Mouse (Mus musculus) heart, embryonic 15.5 days (tissue): ENCODE data around the gene Dgkq. TPM values are rescaled to one million over a fixed set of nuclear protein-coding genes. Genes with fewer than 3 reads are reported as not detected.

ENCODE experiments used
- ATAC-seq: fragments of 200-750 bp; cut with Nextera tagmentation; replicated peaks from 2 replicates; pipeline ENCODE4 v1.8.0; 2017; ENCODE audit warnings: low read depth, moderate TSS enrichment; ENCODE audit not compliant: insufficient number of reproducible peaks, insufficient read depth, low FRiP score
- H3K27ac ChIP-seq: fragments of 300-500 bp; sonication (generic); 2 replicates; pipeline ENCODE4 v1.5.1; 2015; ENCODE audit warnings: mild to moderate bottlenecking, inconsistent platforms
- H3K27me3 ChIP-seq: fragments of 300-500 bp; sonication (generic); 2 replicates; pipeline ENCODE4 v1.6.1; 2015; ENCODE audit warnings: inconsistent platforms
- H3K36me3 ChIP-seq: fragments of 300-500 bp; sonication (generic); 2 replicates; pipeline ENCODE4 v1.6.1; 2015; ENCODE audit warnings: mild to moderate bottlenecking, inconsistent platforms
- H3K4me1 ChIP-seq: fragments of 300-500 bp; sonication (generic); replicated peaks from 2 replicates; pipeline ENCODE4 v1.6.1; 2015; ENCODE audit warnings: inconsistent platforms
- H3K4me2 ChIP-seq: fragments of 300-500 bp; sonication (generic); 2 replicates; pipeline ENCODE4 v1.6.1; 2015; ENCODE audit warnings: inconsistent platforms, mild to moderate bottlenecking, moderate library complexity
- H3K4me3 ChIP-seq: fragments of 300-500 bp; sonication (generic); 2 replicates; pipeline ENCODE4 v1.5.1; 2015; ENCODE audit warnings: mild to moderate bottlenecking, inconsistent platforms
- H3K9ac ChIP-seq: fragments of 300-500 bp; sonication (generic); 2 replicates; pipeline ENCODE4 v1.6.1; 2015; ENCODE audit warnings: mild to moderate bottlenecking, inconsistent platforms
- H3K9me3 ChIP-seq: fragments of 300-500 bp; sonication (generic); replicated peaks from 2 replicates; pipeline ENCODE4 v1.6.1; 2016; ENCODE audit warnings: inconsistent platforms
- WGBS: fragments of 180-500 bp; shearing (Covaris S2); methylation state at CpG from one replicate; pipeline ENCODE4 v1.1.7; 2015; ENCODE audit warnings: mixed read lengths; 5-methylcytosine and 5-hydroxymethylcytosine counted together
- polyA plus RNA-seq: library from polyadenylated mRNA; unstranded; fragments of >200 nt; fragmentation: Nextera tagmentation; extraction: Ambion mirVana; gene quantifications from 2 replicates; pipeline ENCODE4 v1.2.1, GENCODE M21; 2015

Gene Dgkq
- polyA plus RNA-seq, 1 experiment from 2014 or later: 6.7 TPM

GRCm38 (mm10) chr5:108703754-108704626, 34.5 kb upstream of the Dgkq start:
- 65% methylated on average over 12 of the region's 12 CpGs for WGBS

GRCm38 (mm10) chr5:108701341-108702021, 32.0 kb upstream of the Dgkq start:
- Histone ChIP-seq H3K9ac (no peak overlapping the region), H3K4me2 (no peak overlapping the region), H3K9me3 (no peaks in the 10 kb centered on the region), H3K4me1 (peaks cover 44% of the 10 kb centered on the region), H3K4me3 (no peak overlapping the region), H3K36me3 (peaks cover 19% of the 10 kb centered on the region), H3K27me3 (no peaks in the 10 kb centered on the region), H3K27ac (no peak overlapping the region; the same call in 1 of the 2 replicates)
- WGBS: 76% methylated on average over 10 of the region's 10 CpGs
- ATAC-seq: no peak

More at GRCm38 (mm10) chr5:108703754-108704626, 34.5 kb upstream of the Dgkq start:
- Histone ChIP-seq H3K27ac (no peak overlapping the region), H3K4me1 (peaks cover 32% of the 10 kb centered on the region), H3K4me2 (no peak overlapping the region), H3K36me3 (peaks cover 21% of the 10 kb centered on the region), H3K9ac (no peak overlapping the region), H3K4me3 (no peak overlapping the region), H3K9me3 (no peaks in the 10 kb centered on the region), H3K27me3 (no peaks in the 10 kb centered on the region)
- ATAC-seq: no peak

GRCm38 (mm10) chr5:108700346-108700745, 30.9 kb upstream of the Dgkq start:
- Histone ChIP-seq H3K4me1 (peaks cover 53% of the 10 kb centered on the region), H3K9ac (no peak overlapping the region), H3K4me3 (no peak overlapping the region), H3K27me3 (no peaks in the 10 kb centered on the region), H3K27ac (peak overlapping the region; percentile 32; the same call in 1 of the 2 replicates), H3K4me2 (no peak overlapping the region), H3K9me3 (no peaks in the 10 kb centered on the region), H3K36me3 (peaks cover 8% of the 10 kb centered on the region)
- WGBS: 36% methylated on average over 3 of the region's 3 CpGs
- no peak; the same call in 1 of the 2 replicates for ATAC-seq

- H3K4me1 ChIP-seq: peaks cover 61% of the 10 kb centered on the region
- no peak for ATAC-seq
- no peak overlapping the region for H3K9ac ChIP-seq
- WGBS: 53% methylated on average over 4 of the region's 4 CpGs
- H3K36me3 ChIP-seq: no peaks in the 10 kb centered on the region
- no peaks in the 10 kb centered on the region for H3K27me3 ChIP-seq
- no peak overlapping the region for H3K4me3 ChIP-seq
- no peaks in the 10 kb centered on the region for H3K9me3 ChIP-seq
- H3K27ac ChIP-seq: no peak overlapping the region
- no peak overlapping the region for H3K4me2 ChIP-seq
Observed at GRCm38 (mm10) chr5:108697341-108697753, 27.9 kb upstream of the Dgkq start.

- 84% methylated on average over 3 of the region's 3 CpGs for WGBS
- H3K4me2 ChIP-seq: no peak overlapping the region
- H3K4me1 ChIP-seq: peaks cover 68% of the 10 kb centered on the region
- H3K9me3 ChIP-seq: no peaks in the 10 kb centered on the region
- H3K36me3 ChIP-seq: no peaks in the 10 kb centered on the region
- H3K4me3 ChIP-seq: no peak overlapping the region
- H3K9ac ChIP-seq: no peak overlapping the region
- ATAC-seq: no peak
- H3K27ac ChIP-seq: no peak overlapping the region
- no peaks in the 10 kb centered on the region for H3K27me3 ChIP-seq
Observed at GRCm38 (mm10) chr5:108696542-108696941, 27.1 kb upstream of the Dgkq start.

GRCm38 (mm10) chr5:108695861-108696260, 26.4 kb upstream of the Dgkq start:
- Histone ChIP-seq H3K9ac (no peak overlapping the region), H3K9me3 (no peaks in the 10 kb centered on the region), H3K4me3 (no peak overlapping the region), H3K4me1 (peaks cover 63% of the 10 kb centered on the region), H3K4me2 (peak overlapping the region; percentile 94; the same call in 1 of the 2 replicates), H3K27ac (no peak overlapping the region), H3K27me3 (no peaks in the 10 kb centered on the region), H3K36me3 (no peaks in the 10 kb centered on the region)
- WGBS: 92% methylated on average over 12 of the region's 12 CpGs
- no peak for ATAC-seq

- Histone ChIP-seq H3K9ac (peak overlapping the region; percentile 92), H3K4me1 (peaks cover 51% of the 10 kb centered on the region), H3K9me3 (no peaks in the 10 kb centered on the region), H3K27ac (peak overlapping the region; percentile 62), H3K36me3 (no peaks in the 10 kb centered on the region), H3K27me3 (no peaks in the 10 kb centered on the region), H3K4me3 (peak overlapping the region; percentile 89), H3K4me2 (peak overlapping the region; percentile 94)
- peak; percentile 55 for ATAC-seq
- 0% methylated on average over 66 of the region's 99 CpGs for WGBS
Observed at GRCm38 (mm10) chr5:108694352-108695261, 25.1 kb upstream of the Dgkq start.

GRCm38 (mm10) chr5:108693872-108694288, 24.4 kb upstream of the Dgkq start:
- ATAC-seq: peak; percentile 94
- no peaks in the 10 kb centered on the region for H3K27me3 ChIP-seq
- under 1% methylated on average over 28 of the region's 43 CpGs for WGBS
- H3K9me3 ChIP-seq: no peaks in the 10 kb centered on the region
- H3K4me2 ChIP-seq: peak overlapping the region; percentile 94
- peak overlapping the region; percentile 92 for H3K9ac ChIP-seq
- H3K4me1 ChIP-seq: peaks cover 45% of the 10 kb centered on the region
- H3K27ac ChIP-seq: peak overlapping the region; percentile 62
- H3K4me3 ChIP-seq: peak overlapping the region; percentile 89
- H3K36me3 ChIP-seq: no peaks in the 10 kb centered on the region

GRCm38 (mm10) chr5:108692271-108692670, 22.8 kb upstream of the Dgkq start, which contains the start of gene Fgfrl1:
Gene Fgfrl1 (plus strand): TSS chr5:108692382.
- H3K4me1 ChIP-seq: peaks cover 38% of the 10 kb centered on the region
- WGBS: 5% methylated on average over 18 of the region's 18 CpGs
- no peaks in the 10 kb centered on the region for H3K9me3 ChIP-seq
- H3K27me3 ChIP-seq: no peaks in the 10 kb centered on the region
- H3K9ac ChIP-seq: peak within 1 kb of the TSS; percentile 43
- ATAC-seq: no peak
- H3K36me3 ChIP-seq: no peaks in the 10 kb centered on the region
- peak within 1 kb of the TSS; percentile 2; the same call in 1 of the 2 replicates for H3K27ac ChIP-seq
- peak within 1 kb of the TSS; percentile 94 for H3K4me2 ChIP-seq
- peak within 1 kb of the TSS; percentile 89 for H3K4me3 ChIP-seq

GRCm38 (mm10) chr5:108691152-108691551, 21.7 kb upstream of the Dgkq start:
- Histone ChIP-seq H3K36me3 (no peaks in the 10 kb centered on the region), H3K4me3 (no peak overlapping the region), H3K27me3 (no peaks in the 10 kb centered on the region), H3K9ac (no peak overlapping the region), H3K4me2 (no peak overlapping the region), H3K27ac (no peak overlapping the region), H3K4me1 (peaks cover 30% of the 10 kb centered on the region), H3K9me3 (no peaks in the 10 kb centered on the region)
- WGBS: 68% methylated on average over 4 of the region's 4 CpGs
- no peak for ATAC-seq
